Mouse (Mus musculus) urinary bladder, adult 18-20 months (tissue): ENCODE results near the gene Angptl2.
"Not testable (repeated sequence)": the region's sequence is repeated elsewhere in the genome, so short reads cannot be mapped to it uniquely, and the experiment has no call there.

Source experiments
- DNase-seq, 2 experiments: peaks; one replicate each; pipeline ENCODE4 v3.0.0; 2022; ENCODE audit warnings: low spot score in 2 of 2, mixed read lengths in 2 of 2

Angptl2 gene

GRCm38 (mm10) chr2:33200368-33201068 lies 15.4 kb upstream of the Angptl2 start:
- no peak for DNase-seq

- DNase-seq: no peak
Observed at GRCm38 (mm10) chr2:33203284-33203683, 12.6 kb upstream of the Angptl2 start.

GRCm38 (mm10) chr2:33204980-33205379 lies 10.9 kb upstream of the Angptl2 start:
- DNase-seq: no peak

GRCm38 (mm10) chr2:33205939-33206525 lies 9.8 kb upstream of the Angptl2 start:
- DNase-seq: peak in 1 of 2 experiments; percentile 35

- DNase-seq: peak in 1 of 2 experiments; percentile 59
Observed at GRCm38 (mm10) chr2:33207069-33207468, 8.8 kb upstream of the Angptl2 start.

- no peak for DNase-seq
Observed at GRCm38 (mm10) chr2:33208134-33208533, 7.7 kb upstream of the Angptl2 start.

GRCm38 (mm10) chr2:33210841-33211240 lies 5.0 kb upstream of the Angptl2 start:
- DNase-seq: no peak

- DNase-seq: not testable (repeated sequence)
Observed at GRCm38 (mm10) chr2:33211263-33211662, 4.6 kb upstream of the Angptl2 start.

- no peak for DNase-seq
Observed at GRCm38 (mm10) chr2:33215177-33215699, 631 bp upstream of the Angptl2 start.

GRCm38 (mm10) chr2:33216645-33217424 lies 966 bp downstream of the Angptl2 start:
- DNase-seq: peak in 1 of 2 experiments; percentile 33

- DNase-seq: no peak
Observed at GRCm38 (mm10) chr2:33217425-33217794, 1.5 kb downstream of the Angptl2 start.

GRCm38 (mm10) chr2:33218903-33219625 lies 3.2 kb downstream of the Angptl2 start:
- no peak for DNase-seq

GRCm38 (mm10) chr2:33219637-33220036 lies 3.8 kb downstream of the Angptl2 start:
- no peak for DNase-seq

- DNase-seq: no peak
Observed at GRCm38 (mm10) chr2:33220246-33220645, 4.4 kb downstream of the Angptl2 start.

- no peak for DNase-seq
Observed at GRCm38 (mm10) chr2:33220674-33221338, 4.9 kb downstream of the Angptl2 start.

- no peak for DNase-seq
Observed at GRCm38 (mm10) chr2:33221339-33221900, 5.6 kb downstream of the Angptl2 start.

GRCm38 (mm10) chr2:33222480-33222879 lies 6.6 kb downstream of the Angptl2 start:
- DNase-seq: no peak

- no peak for DNase-seq
Observed at GRCm38 (mm10) chr2:33223656-33224358, 7.9 kb downstream of the Angptl2 start.

GRCm38 (mm10) chr2:33225921-33226320 lies 10.1 kb downstream of the Angptl2 start:
- DNase-seq: no peak

- DNase-seq: no peak
Observed at GRCm38 (mm10) chr2:33228077-33228476, 12.2 kb downstream of the Angptl2 start.
